Mouse (Mus musculus) NIH3T3 (cell line): Measurements from ENCODE around the gene Tigd4.

ENCODE experiments used
- DNase-seq: peaks from one replicate; pipeline ENCODE4 v3.0.0-alpha.2; 2012; ENCODE audit warnings: low read depth

The Tigd4 gene

DNA sequence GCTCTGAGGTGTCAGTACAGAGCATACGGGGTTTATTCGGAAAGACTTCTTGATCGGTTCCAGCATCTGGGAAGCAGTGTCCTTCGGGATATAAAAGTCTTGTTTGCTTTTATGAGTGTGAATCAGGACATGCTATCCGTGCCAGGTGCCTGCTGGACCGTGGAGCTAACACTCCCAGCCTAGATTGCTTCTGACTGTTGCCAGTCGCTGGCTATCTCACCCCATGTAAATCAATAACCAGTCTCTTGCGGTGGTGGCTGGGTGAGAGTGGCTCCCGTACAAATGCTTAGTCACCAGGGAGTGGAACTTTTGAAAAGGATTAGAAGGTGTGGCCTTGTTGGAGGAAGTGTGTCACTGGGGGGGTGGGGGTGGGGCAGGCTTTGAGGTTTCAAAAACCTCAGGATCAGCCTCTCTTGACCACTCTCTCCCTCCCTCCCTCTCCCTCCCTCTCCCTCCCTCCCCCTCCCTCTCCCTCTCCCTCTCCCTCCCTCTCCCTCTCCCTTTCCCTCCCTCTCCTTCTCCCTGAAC, 16.9 kb downstream of the Tigd4 start:
- DNase-seq: no peak

DNA sequence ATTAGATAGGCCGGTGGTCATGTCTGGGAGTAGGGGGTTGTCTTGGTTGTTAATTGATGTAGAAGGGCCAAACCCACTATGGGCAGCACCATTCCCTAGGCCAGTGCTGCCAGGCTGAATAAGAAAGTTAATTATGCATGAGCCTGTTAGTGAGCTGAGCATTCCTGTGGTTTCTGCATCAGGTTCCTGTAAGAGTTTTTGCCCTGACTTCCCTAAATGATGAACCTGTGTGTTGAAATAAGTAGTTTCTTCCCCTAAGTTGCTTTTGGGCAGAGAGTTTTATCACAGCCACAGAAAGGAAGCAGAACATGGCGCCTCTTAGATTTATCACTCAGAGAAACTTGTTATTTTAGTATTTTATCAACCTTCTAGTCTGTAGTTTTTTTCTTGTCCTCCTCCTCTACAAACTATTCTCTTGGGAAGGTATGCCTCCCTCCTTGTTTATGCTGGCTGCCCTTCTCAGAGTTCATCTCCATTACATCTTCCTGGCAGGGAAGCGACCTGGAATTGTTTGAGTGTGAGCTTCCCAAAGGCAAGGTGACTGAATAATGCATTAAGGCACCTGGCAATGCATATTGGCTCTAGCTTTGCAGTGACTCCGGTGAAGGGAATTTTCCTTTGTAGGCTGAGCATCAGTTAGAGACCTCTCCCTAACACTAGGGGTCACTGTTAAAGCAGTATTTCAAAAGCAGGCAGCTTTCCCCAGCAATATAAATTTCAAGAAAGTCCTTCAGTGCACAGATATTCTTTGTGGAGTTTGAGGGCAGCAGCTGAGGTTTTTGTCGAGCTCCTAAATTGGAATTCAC, 21.9 kb downstream of the Tigd4 start:
- peak; percentile 75 for DNase-seq

DNA sequence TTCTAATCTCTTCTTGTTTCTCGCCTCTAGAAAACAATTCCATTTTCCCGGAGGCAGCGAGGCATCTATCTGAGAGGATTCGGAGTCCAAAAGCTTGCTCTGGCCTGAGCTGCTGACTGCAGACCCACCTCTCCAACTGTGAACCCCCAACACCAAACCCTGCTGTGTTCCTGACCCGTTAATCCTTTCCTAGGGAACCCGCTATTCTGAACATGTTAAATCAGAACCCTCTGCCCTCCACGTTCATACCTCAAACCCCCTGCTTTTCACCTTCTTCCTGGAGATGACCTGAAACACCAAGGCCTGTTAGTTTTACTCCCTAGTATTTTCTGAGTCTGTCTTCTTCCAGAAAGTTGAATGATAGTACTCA, 22.5 kb downstream of the Tigd4 start:
- no peak for DNase-seq

DNA sequence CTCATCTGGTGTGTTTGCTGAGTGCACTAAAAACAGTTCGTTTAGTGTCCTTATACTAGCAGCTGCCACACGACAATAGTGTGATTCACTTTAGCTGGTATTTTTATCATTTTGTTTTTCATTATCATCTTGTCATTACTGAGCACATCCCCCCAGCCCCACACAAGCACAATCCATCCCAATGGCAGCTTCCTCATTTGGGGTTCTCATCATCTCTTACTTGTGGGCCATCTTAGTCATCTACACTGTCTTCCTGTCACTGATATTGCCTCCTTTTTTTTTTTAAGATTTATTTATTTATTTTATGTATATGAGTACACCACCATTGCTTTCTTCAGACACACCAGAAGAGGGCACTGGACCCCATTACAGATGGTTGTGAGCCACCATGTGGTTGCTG, 25.3 kb downstream of the Tigd4 start:
- no peak for DNase-seq

GRCm38 (mm10) chr3:84619056-84619455, 25.7 kb downstream of the Tigd4 start:
- no peak for DNase-seq

DNA sequence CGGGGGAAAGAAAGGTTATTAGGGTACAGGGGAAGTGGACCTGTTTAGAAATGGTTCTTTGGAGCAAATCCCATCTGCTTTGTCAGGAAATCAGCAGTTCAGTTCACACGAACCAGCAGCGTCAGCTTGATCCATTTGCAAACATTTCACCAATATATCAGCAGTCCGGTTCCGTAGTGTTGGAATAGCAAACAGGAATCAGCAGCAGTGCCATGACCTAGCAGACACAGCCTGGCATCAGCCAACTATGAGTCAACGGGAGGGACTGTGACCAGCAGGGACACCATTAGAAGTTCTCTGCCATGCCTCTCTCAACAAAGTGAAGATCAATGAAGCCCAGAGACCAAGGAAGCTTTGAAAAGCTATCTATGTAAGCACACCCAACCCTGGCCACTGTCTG, 26.4 kb downstream of the Tigd4 start:
- DNase-seq: no peak

GRCm38 (mm10) chr3:84622026-84622425, 28.7 kb downstream of the Tigd4 start:
- DNase-seq: no peak

DNA sequence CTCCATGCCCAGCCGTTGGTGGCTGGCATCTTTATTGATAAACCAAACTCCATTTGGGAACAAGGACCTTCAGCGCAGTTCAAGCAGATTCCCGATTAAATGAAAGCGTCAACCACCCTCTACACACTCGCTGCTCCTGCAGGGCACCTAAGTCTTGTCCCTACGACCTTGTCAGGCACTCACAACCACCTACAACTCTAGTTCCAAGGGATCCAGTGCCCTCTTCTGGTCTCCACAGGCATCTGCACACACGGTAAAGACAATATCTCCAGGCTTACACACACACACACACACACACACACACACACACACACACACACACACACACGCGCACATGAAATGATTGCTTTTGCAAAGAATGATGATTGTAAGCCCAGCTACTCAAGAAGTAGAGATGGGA, 38.2 kb downstream of the Tigd4 start:
- no peak for DNase-seq

DNA sequence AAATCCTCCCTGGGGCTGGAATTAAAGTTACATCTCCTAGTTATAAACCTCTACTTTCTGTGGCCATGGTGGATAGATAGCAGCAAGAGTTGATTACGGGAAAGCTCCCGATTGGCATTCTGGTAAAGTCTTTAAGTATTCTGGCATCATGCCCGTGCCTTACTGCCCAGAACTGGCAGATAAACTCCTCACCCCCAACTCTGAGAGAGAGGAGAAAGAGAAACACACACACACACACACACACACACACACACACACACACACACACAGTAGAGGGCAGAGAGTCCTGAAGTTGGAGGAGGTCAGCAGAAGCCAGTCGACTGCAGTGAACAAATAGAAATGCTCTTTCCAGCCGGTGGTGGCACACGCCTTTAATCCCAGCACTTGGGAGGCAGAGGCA, 43.7 kb downstream of the Tigd4 start:
- DNase-seq: no peak

DNA sequence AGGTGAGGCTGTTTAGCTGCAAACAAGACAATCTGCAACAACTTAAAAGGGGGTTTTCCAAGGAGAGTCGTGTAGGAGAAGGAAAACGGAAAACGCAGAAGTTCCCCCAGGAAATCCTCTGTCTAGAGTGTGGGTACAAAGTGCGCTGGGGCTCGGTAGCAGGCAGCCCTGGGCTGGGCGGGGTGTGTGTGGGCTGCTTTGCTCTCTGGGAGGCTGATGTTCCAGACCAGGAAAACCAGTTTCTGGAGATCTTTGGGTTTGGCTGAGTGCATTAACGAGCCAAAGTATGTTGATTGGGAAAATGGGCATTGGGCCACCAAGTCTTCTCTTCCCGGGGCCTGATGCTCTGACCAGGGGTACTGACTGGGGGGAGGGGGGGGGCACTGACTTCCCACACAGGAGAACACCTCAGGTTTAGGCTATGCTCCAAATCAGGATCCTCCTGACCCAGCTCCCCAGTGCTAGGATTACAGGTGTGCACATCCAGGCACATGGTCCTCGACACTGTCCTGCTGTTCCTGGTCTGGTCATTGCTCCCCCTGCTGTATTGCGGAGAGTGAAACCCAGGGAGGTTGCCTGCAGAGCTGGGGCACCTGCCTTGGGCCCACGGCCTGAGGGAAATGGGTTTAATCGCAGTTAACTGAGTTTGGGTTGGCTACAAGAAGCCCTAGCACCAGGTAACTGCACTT, 44.7 kb downstream of the Tigd4 start:
- no peak for DNase-seq

- DNase-seq: no peak
Measured at GRCm38 (mm10) chr3:84638858-84639257, 45.5 kb downstream of the Tigd4 start.

DNA sequence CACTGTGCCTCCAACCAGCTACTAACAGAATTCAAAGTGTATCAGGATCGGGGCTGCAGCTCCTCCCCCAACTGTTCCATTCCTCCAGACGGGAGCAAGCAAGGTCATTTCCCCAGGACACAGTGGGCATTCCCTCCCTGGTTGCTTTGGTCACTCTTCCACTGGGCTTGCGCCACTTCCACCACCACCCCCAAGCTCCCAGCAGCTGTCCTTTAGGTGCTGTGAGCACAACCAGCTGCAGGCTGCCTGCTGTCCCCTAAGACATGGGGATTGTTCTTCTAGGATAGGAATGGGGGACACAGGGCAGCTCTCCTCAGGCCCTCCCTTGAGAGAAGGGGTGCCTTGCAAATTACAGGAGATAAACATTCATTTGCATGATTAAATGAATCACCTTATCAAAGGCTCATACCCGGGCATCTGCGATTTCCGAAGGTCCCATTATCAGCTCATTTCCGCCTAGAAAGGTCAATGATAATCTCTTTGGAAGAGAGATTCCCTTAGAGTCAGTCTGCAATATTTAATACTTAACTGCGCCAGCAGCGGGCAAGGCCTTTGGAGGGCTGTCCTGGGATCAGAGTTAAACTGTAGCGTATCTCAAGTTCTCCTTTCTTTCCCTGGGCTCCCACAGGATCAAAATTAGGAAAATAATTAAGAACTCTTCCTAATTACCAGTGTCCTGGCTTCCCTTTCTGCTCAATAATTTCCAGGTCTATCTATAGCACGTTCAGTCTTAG, 46.6 kb downstream of the Tigd4 start:
- DNase-seq: no peak

DNA sequence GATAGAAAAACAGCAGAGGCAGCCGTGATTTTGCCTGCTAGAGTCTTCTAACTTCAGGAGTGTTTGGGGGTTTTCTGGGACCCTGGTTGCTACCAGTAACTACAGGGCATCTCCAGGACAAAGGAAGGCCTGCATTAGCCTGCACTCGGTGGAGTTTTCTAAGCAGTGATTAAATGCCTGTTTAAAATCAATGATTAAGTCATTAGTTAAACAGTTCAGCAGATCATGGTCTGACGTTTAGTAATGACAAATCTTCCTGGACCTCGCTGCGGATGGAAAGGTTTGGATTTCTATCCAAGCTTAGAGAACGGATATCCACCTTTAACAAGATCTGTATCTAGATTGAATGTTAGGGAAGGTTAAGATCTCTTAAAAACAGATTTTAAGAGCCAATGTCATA, 47.2 kb downstream of the Tigd4 start:
- DNase-seq: no peak

DNA sequence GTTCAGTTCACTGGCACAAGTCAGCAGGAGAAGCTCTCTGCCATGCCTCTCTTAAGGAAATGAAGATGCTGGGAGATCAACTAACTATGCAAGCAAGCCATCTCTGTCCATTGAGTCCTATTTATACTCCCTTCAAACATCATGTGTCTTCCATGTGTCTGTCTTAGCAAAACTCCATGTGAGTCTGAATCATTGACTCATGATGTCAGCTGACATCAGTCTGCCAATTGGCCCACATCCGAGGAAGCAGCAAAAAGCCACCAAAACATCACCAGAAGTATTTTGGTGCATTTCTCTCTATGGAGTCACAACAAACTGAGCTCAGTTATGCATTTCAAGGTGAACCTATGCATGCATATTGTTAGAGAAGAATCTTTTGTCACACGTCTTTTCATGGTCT, 48.0 kb downstream of the Tigd4 start:
- DNase-seq: peak; percentile 54

- DNase-seq: no peak
Measured at GRCm38 (mm10) chr3:84642942-84643341, 49.6 kb downstream of the Tigd4 start.

DNA sequence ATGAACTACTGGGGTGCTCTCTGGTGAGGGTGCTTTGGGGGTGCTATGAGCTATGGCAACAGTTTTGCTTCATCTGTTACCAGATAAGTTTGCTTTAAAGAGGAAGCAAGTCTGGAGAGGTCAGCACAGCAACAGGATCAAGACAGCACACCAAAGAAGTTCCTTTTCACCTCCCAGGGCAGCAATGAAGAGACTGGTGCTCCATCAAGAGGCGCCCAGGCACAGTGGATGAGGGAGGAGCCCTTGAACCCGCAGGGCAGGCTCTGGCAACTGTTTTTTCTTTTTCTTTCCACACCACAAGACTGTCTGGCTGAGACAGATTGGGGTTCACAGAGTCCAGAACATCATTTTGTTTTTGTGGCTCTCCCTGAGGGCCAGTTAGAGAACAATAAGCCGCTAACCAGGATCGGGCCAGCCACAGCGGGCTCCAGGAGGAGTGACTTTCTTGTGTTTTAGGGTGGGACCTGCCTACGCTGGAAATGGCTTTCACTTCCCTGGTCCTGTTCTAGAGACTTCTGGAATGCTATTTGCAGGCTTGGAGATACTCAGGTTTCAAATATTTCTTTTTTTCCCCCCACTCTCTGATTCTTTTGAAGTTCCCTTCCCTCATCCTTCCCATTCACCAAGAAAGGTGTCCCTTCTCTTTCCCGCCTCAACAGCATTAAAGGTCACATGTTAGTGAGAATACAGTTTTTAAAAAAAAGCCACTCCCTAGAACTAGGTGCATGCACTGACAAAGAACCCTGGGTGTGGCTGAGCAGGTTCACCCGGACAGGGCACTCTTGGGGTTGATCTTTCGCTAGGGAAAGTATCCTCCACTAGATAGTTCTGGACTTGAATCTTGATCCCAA, 52.0 kb downstream of the Tigd4 start:
- no peak for DNase-seq

DNA sequence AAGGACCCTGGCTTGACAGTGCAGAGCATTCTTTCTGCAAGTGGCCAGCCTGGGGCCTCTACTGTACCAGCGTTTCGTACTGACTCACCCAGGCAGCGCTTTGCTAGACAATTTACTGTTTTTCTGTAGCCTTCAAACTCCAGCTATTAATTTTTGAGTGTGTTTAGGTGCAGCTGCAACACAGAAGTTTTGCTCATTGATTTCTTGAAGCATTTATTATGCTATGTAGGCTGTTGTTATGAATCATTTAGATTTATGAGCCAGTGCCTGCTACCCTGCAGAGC, 52.6 kb downstream of the Tigd4 start:
- no peak for DNase-seq

DNA sequence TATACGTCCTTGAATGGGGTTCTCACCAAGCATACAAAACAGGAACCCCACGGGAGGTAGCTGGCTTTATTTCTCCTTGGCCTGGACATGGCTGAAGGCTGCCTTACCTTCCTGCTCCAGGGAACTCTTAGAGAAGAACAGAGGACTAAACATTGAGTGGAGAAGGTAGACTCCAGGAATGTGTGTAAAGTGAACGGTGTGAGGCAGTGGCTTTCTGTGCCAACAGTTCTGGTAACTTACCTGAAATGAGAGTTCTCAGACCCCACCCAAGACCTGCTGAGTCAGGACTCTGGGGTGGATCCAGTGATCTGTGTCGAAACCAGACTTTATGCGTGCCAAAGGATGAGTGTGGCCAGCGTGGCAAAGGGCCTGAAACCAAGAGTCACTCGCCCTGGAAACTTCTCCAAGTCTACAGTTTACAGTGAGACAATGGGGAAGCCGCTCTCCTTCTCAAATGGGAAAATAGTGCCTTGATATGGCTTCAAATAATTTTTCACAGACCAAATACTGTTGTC, 53.0 kb downstream of the Tigd4 start:
- DNase-seq: peak; percentile 69
